Comparison of ENCODE assay signal across 9 mouse cellular contexts in the genomic region with DNA sequence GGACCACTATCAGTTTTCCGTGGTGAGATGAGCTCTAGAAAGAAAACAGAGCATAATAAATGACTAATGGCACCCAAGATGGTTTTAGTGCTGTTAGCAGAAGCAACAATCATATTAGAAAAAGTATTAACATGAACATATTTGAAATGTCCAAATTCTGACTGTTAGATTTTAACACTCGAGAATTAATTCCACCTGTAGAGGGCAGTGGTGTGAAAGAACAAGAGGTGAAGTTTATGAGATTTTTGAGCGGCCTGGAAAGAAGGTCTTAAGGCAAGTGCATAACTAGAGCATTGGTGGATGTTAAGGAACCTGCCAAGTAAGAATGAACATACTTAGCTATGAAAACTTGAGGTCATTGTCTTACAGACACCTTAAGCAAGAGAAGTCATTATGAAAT. TPM values are rescaled to one million over a fixed set of nuclear protein-coding genes. Genes with fewer than 3 reads are reported as not detected.
DNase-seq lines count a peak whose midpoint lies in the region; ATAC-seq and TF ChIP-seq lines count a peak whose summit lies in the region.
"Had no signal": no experiment of that assay in that cellular context is flagged by ENCODE, and none has a peak within 500 bp of the region (broad histone marks: within the 10 kb centered on the region; RNA-seq: fewer than 3 reads in every experiment).

No protein-coding gene starts in this region.

- no peak overlapping the region for H3K9ac ChIP-seq in midbrain, embryonic 14.5 days (replicated peaks; ENCODE audit: low read length)
- H3K9ac ChIP-seq: liver, embryonic 13.5 days had no signal

- H3K4me1 ChIP-seq in midbrain, embryonic 14.5 days (ENCODE audit: control insufficient read depth, insufficient read depth, low read length): no peaks in the 10 kb centered on the region
- no peaks in the 10 kb centered on the region for H3K4me1 ChIP-seq in midbrain, embryonic 10.5 days
- H3K4me1 ChIP-seq: liver, embryonic 13.5 days had no signal

- intact Hi-C loops in gastrocnemius, adult 2 months (cut with DNase I): no loop called here
- intact Hi-C loops in gastrocnemius, postnatal 14 days (cut with DNase I; ENCODE audit: low total_unique reads): no loop called here

- peaks cover 2% of the 10 kb centered on the region; the same call in 1 of the 2 replicates for H3K9me3 ChIP-seq in midbrain, embryonic 14.5 days (ENCODE audit: control insufficient read depth, low read length)
- peaks cover 3% of the 10 kb centered on the region for H3K9me3 ChIP-seq in midbrain, embryonic 10.5 days (replicated peaks)

- no peaks in the 10 kb centered on the region for H3K27me3 ChIP-seq in midbrain, embryonic 14.5 days (ENCODE audit: control insufficient read depth, insufficient read depth, low read length)
- H3K27me3 ChIP-seq in midbrain, embryonic 10.5 days (ENCODE audit: low read depth, poor library complexity, severe bottlenecking): no peaks in the 10 kb centered on the region
- H3K27me3 ChIP-seq: liver, embryonic 13.5 days had no signal

- no peak overlapping the region for H3K4me3 ChIP-seq in gastrocnemius, adult 2 months
- no peak overlapping the region for H3K4me3 ChIP-seq in midbrain, embryonic 14.5 days (replicated peaks; ENCODE audit: low read depth, low read length)
- H3K4me3 ChIP-seq in midbrain, embryonic 10.5 days: no peak overlapping the region
- H3K4me3 ChIP-seq: liver, embryonic 13.5 days had no signal

- no peak overlapping the region for H3K27ac ChIP-seq in gastrocnemius, adult 2 months
- no peak overlapping the region for H3K27ac ChIP-seq in midbrain, embryonic 14.5 days (replicated peaks; ENCODE audit: low read depth, low read length)
- H3K27ac ChIP-seq in midbrain, embryonic 10.5 days (replicated peaks): no peak overlapping the region
- H3K27ac ChIP-seq: liver, embryonic 13.5 days had no signal

- no peaks in the 10 kb centered on the region for H3K36me3 ChIP-seq in midbrain, embryonic 14.5 days (ENCODE audit: control insufficient read depth, insufficient read depth, low read length)
- H3K36me3 ChIP-seq in midbrain, embryonic 10.5 days: no peaks in the 10 kb centered on the region
- H3K36me3 ChIP-seq: liver, embryonic 13.5 days had no signal

- DNase-seq in gastrocnemius, adult 2 months: no peak
- DNase-seq in gastrocnemius, postnatal 14 days: no peak
- peak; percentile 49 for DNase-seq in midbrain, embryonic 14.5 days
- no peak for DNase-seq in midbrain, embryonic 10.5 days (ENCODE audit: low spot score)
- peak; percentile 45 for DNase-seq in brain, embryonic 14.5 days (ENCODE audit: low read depth)
- peak; percentile 42 for DNase-seq in retina, embryonic 14.5 days (ENCODE audit: low spot score)
- no peak for DNase-seq in spleen, adult 18-20 months
- no peak for DNase-seq in kidney, postnatal 4 days
- DNase-seq: liver, embryonic 13.5 days had no signal

- TF ChIP-seq POLR2A in brain, embryonic 14.5 days (IDR thresholded peaks at IDR 0.05; ENCODE audit: borderline replicate concordance, extremely low read depth, insufficient read depth, insufficient read length, poor library complexity, severe bottlenecking): no peak

- 31% methylated on average over 3 of the region's 3 CpGs for WGBS in midbrain, embryonic 14.5 days
- WGBS in midbrain, embryonic 10.5 days: 32% methylated on average over 3 of the region's 3 CpGs

- peak; percentile 63 for TF ChIP-seq CTCF in gastrocnemius, adult 2 months (IDR thresholded peaks at IDR 0.05)
- TF ChIP-seq CTCF in brain, embryonic 14.5 days (IDR thresholded peaks at IDR 0.05; ENCODE audit: borderline replicate concordance, extremely low read depth, insufficient read depth, insufficient read length): no peak

- no peak overlapping the region for H3K4me2 ChIP-seq in midbrain, embryonic 14.5 days (ENCODE audit: low read length)
- H3K4me2 ChIP-seq: liver, embryonic 13.5 days had no signal

- ATAC-seq in midbrain, embryonic 14.5 days (ENCODE audit: low FRiP score, low TSS enrichment): no peak

RNA-seq across cellular contexts. Expression of a gene that starts 6.7 kb away (rescaled TPM):
- total RNA-seq in gastrocnemius, adult 2 months (2021): 1 to 10 TPM; 2.2 to 2.3 TPM
- total RNA-seq in gastrocnemius, postnatal 14 days (2021): 1 to 10 TPM; 1.9 to 2.1 TPM
- polyA plus RNA-seq in midbrain, embryonic 14.5 days (2014; fragmentation: Nextera tagmentation; extraction: Ambion mirVana): 8.6 and 9.0 TPM in 2 replicates
- 5.5 and 5.7 TPM in 2 replicates for polyA plus RNA-seq in midbrain, embryonic 10.5 days (2016; fragmentation: Nextera tagmentation; extraction: Ambion mirVana)
- polyA plus RNA-seq in brain, embryonic 14.5 days (2012; rRNA removed): 9.4 and 10.5 TPM in 2 replicates

RNA-seq across cellular contexts. Expression of a gene that starts 23.3 kb away (rescaled TPM):
- 1 to 10 TPM; 3.7 to 4.4 TPM for total RNA-seq in gastrocnemius, adult 2 months (2021)
- total RNA-seq in gastrocnemius, postnatal 14 days (2021): 1 to 10 TPM; 3.1 TPM
- polyA plus RNA-seq in midbrain, embryonic 14.5 days (2014; fragmentation: Nextera tagmentation; extraction: Ambion mirVana): 9.9 and 13.0 TPM in 2 replicates
- 16.3 and 17.7 TPM in 2 replicates for polyA plus RNA-seq in midbrain, embryonic 10.5 days (2016; fragmentation: Nextera tagmentation; extraction: Ambion mirVana)
- polyA plus RNA-seq in brain, embryonic 14.5 days (2012; rRNA removed): 14.2 and 17.8 TPM in 2 replicates

RNA-seq across cellular contexts. Expression of a gene that starts 39.7 kb away (rescaled TPM):
- total RNA-seq in gastrocnemius, adult 2 months (2021): 10 to 100 TPM; 11.4 to 13.2 TPM
- total RNA-seq in gastrocnemius, postnatal 14 days (2021): 10 to 100 TPM in 1 of 2 experiments, 1 to 10 TPM in 1; 9.7 to 10.2 TPM
- polyA plus RNA-seq in midbrain, embryonic 14.5 days (2014; fragmentation: Nextera tagmentation; extraction: Ambion mirVana): 22.9 and 28.0 TPM in 2 replicates
- polyA plus RNA-seq in midbrain, embryonic 10.5 days (2016; fragmentation: Nextera tagmentation; extraction: Ambion mirVana): 28.3 and 34.0 TPM in 2 replicates
- polyA plus RNA-seq in brain, embryonic 14.5 days (2012; rRNA removed): 11.4 and 13.4 TPM in 2 replicates

RNA-seq across cellular contexts. Expression of a gene that starts 47.8 kb away (rescaled TPM):
- total RNA-seq in gastrocnemius, adult 2 months (2021): 100 to 1,000 TPM; 574 to 617 TPM
- 100 to 1,000 TPM; 667 to 730 TPM for total RNA-seq in gastrocnemius, postnatal 14 days (2021)
- polyA plus RNA-seq in midbrain, embryonic 14.5 days (2014; fragmentation: Nextera tagmentation; extraction: Ambion mirVana): 749 and 858 TPM in 2 replicates
- polyA plus RNA-seq in midbrain, embryonic 10.5 days (2016; fragmentation: Nextera tagmentation; extraction: Ambion mirVana): 886 and 1,011 TPM in 2 replicates
- 2,137 and 2,684 TPM in 2 replicates for polyA plus RNA-seq in brain, embryonic 14.5 days (2012; rRNA removed)

RNA-seq across cellular contexts. Expression of a gene that starts 52.9 kb away (rescaled TPM):
- under 1 TPM; 0.31 to 0.81 TPM for total RNA-seq in gastrocnemius, adult 2 months (2021)
- total RNA-seq in gastrocnemius, postnatal 14 days (2021): under 1 TPM; 0.25 to 0.27 TPM
- 0.64 and 0.66 TPM in 2 replicates for polyA plus RNA-seq in midbrain, embryonic 14.5 days (2014; fragmentation: Nextera tagmentation; extraction: Ambion mirVana)
- 0.47 and 0.83 TPM in 2 replicates for polyA plus RNA-seq in midbrain, embryonic 10.5 days (2016; fragmentation: Nextera tagmentation; extraction: Ambion mirVana)
- polyA plus RNA-seq in brain, embryonic 14.5 days (2012; rRNA removed): 2.6 and 3.3 TPM in 2 replicates

Comparison
In these comparisons a context has a peak if more than half of its experiments do, and no peak if none do; other contexts are left out.
1. DNase-seq: peak in midbrain, embryonic 14.5 days (single experiment), brain, embryonic 14.5 days (single experiment) and retina, embryonic 14.5 days (single experiment); none in gastrocnemius, adult 2 months (single experiment), gastrocnemius, postnatal 14 days (single experiment), midbrain, embryonic 10.5 days (single experiment), spleen, adult 18-20 months (0 of 2) and kidney, postnatal 4 days (0 of 2).